Mouse (Mus musculus): ENCODE data around the gene Serpinb6c. TPM values are rescaled to one million over a fixed set of nuclear protein-coding genes. Genes with fewer than 3 reads are reported as not detected.
"Not testable (repeated sequence)": the region's sequence is repeated elsewhere in the genome, so short reads cannot be mapped to it uniquely, and the experiment has no call there.

Gene Serpinb6c
- not detected in 2 replicates for total RNA-seq (2017)

DNA sequence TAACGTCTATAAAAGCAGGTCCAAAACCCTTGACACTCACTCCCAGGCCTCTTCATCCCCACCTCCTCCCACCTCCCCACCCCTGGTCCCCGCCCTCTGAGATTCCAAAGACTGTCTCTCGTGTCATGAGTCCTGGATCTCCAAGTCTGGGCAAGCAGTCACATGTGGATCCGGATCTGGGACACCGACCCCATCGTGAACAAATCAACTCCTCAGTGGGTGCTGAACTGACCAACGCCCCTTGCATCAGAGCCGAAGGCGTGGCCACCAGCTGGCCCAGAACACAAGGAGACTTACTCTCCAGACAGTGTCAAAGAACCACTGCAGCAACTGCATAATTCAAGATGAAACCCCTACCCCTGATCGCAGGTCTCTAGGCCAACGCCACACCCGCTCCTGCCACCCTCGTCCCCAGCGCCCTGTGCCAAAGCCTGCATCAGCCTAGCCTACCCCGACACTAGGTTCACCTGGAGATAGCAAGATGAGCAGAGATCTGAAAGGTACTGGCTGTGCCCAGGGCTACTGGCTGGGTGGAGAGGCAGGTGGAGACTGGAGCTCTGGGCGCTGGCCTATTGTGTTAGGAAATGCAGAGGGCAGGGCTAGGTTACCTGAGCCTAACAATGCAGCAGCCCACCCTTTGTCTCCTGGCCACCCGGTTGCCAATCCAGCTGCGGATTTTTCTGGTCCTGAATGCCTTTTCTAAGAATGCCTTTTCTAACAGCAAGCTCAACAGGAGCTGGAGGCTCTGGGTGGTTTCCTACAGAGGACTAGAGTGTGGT is at the start of gene Serpinb6c:
Gene Serpinb6c (minus strand): TSS at position 533 of the 779 bp plus-strand sequence.
- no peak for ATAC-seq (replicated peaks; ENCODE audit: low read depth, poor library complexity, severe bottlenecking)

DNA sequence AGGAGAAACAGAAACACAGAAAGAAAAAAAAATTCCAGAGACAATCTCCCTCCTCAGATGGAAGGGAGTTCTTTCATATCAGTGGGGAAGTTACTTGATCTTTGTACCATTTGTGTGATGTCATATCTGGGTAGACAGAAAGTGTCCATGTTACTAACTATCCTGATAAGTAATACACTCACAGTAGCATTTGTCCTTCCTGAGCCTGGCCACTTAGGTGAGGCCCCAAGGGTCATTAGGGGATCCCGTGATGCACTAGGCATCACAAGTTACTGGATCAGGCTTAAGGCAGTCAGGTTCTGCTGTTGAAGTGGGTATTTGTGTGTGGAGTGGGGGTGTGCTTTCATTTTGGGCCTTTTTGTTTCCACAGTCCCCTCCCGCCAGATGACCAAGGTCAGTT is 47.4 kb upstream of the Serpinb6c start:
- ATAC-seq (replicated peaks; ENCODE audit: low read depth, poor library complexity, severe bottlenecking) = no peak

- ATAC-seq (replicated peaks; ENCODE audit: low read depth, poor library complexity, severe bottlenecking) = no peak
Measured at GRCm38 (mm10) chr13:33952075-33952449, 46.6 kb upstream of the Serpinb6c start.

DNA sequence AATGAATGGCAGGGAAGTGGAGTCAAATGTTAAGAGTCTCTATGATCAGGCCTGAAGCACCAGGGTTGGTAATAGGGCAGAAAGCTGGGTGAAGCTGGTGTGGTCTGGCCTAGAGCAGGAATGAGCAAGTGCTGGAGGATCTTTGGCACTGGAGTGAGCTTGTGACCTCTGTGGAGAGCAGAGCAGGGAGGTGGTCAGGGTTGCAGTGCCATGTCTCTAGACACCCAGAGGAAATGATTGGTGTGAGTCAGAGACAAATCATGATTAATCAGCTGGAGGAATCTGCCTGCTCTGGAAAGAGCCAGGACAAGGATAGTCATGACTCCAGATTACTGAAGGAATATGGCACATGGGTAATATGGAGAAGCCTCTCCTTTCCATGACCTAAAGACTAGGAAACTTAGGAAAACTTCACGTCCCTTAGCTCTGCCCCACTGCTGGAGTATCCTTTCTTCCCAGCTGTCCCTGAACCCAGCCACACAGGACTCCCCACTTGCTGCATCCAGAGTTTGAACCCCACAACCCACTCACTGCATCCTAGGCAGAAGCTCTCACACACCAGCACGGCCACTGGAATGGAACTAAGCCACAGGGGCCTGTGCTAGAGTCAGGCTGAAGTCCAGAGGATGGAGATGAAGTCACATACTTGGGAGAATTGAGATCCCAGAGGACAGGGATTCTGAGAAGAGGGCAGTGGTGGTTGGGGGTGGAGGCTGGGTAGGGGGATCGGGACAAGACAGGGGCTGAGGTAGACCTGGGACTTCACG is 46.0 kb upstream of the Serpinb6c start:
- no peak for ATAC-seq (replicated peaks; ENCODE audit: low read depth, poor library complexity, severe bottlenecking)

- ATAC-seq (replicated peaks; ENCODE audit: low read depth, poor library complexity, severe bottlenecking) = peak; percentile 50
Measured at GRCm38 (mm10) chr13:33942212-33942779, 36.8 kb upstream of the Serpinb6c start.

DNA sequence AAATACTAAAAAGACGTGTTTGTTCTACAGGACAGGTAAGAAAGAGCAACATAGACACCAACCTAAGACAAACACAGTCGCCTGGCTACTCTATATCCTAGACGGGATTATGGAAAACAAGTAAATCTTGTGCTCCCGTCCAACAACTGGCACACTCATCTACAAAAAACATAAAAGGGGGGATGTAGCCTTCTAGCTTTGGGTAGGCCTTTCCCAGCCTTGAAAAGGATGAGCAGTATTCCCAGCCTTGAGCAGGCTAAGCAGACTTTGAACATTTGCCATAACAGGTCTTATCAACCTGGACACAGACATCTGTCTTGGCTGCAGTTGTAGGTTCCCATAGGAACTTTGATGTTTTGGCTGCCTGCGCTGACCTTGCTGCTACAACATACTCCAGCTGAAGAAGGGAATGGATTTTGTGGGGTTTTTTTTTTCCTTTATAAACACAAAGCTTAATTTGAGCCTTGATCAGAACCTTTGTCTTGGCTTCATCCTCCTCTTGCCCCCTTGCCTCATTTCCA is 35.8 kb upstream of the Serpinb6c start:
- no peak for ATAC-seq (replicated peaks; ENCODE audit: low read depth, poor library complexity, severe bottlenecking)

GRCm38 (mm10) chr13:33937587-33937986 is 32.1 kb upstream of the Serpinb6c start:
- ATAC-seq (replicated peaks; ENCODE audit: low read depth, poor library complexity, severe bottlenecking) = not testable (repeated sequence)

- no peak for ATAC-seq (replicated peaks; ENCODE audit: low read depth, poor library complexity, severe bottlenecking)
Measured at GRCm38 (mm10) chr13:33937151-33937550, 31.6 kb upstream of the Serpinb6c start.

- peak; percentile 72 for ATAC-seq (replicated peaks; ENCODE audit: low read depth, poor library complexity, severe bottlenecking)
Measured at GRCm38 (mm10) chr13:33935465-33936181, 30.1 kb upstream of the Serpinb6c start.

- no peak for ATAC-seq (replicated peaks; ENCODE audit: low read depth, poor library complexity, severe bottlenecking)
Measured at GRCm38 (mm10) chr13:33934743-33935142, 29.2 kb upstream of the Serpinb6c start.

GRCm38 (mm10) chr13:33930912-33931311 is 25.4 kb upstream of the Serpinb6c start:
- no peak for ATAC-seq (replicated peaks; ENCODE audit: low read depth, poor library complexity, severe bottlenecking)

DNA sequence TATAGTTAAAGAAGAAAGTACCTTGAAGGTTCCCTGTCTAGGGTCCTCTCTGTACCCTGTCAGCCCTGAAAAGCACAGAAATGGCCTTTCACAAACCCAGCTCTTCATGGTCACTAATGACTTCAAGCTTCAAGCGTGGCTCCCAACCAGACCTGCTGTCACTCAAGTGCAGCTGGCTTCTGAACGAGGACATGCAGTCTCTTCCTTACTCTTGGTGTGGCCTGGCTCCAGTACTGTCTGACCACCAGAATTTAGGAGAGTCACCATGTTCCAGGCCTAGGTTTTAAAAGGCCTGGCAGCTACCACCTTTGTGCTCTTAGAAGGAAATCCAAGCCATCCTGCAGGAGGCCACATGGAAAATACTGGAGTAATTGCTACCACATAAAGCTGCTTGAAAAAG is 24.8 kb upstream of the Serpinb6c start:
- no peak for ATAC-seq (replicated peaks; ENCODE audit: low read depth, poor library complexity, severe bottlenecking)

DNA sequence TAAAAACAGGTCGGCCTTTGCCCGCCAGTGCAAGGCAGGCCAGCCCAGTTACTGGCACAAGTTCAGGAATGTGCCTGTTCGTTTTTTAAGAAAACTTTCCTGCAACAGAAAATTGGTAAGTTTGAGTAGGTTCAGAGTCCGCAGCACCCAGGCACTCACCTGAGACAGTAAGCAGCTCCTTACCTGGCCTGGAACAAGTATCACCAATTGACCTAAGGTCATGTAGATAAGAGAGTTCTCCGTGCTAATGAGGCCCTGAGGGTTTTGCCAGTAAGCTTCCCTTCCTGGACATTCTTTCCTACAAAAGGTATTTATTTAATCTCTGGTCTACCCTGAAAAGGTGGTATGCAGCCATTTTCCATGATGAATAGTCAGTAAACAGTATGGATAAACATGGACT is 16.2 kb upstream of the Serpinb6c start:
- ATAC-seq (replicated peaks; ENCODE audit: low read depth, poor library complexity, severe bottlenecking) = no peak

DNA sequence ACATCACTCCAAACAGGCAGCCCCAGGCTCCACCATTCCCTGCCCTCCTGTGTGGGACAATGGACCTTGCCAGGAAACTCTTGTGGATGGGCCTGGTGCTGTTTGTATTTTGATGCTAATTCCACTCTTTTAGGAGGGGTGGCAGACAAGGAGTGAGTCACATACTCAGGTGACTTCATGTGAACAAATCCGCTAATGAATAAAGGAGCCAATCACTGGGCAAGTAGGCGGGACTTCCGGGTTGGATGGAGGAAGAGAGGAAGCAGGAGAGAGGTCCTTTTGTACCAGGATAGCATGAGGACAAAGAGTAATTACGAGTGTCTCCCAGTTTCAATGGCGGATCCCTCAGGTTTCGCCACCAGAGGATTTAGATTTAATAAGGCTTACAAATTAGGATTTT is 15.5 kb upstream of the Serpinb6c start:
- no peak for ATAC-seq (replicated peaks; ENCODE audit: low read depth, poor library complexity, severe bottlenecking)

DNA sequence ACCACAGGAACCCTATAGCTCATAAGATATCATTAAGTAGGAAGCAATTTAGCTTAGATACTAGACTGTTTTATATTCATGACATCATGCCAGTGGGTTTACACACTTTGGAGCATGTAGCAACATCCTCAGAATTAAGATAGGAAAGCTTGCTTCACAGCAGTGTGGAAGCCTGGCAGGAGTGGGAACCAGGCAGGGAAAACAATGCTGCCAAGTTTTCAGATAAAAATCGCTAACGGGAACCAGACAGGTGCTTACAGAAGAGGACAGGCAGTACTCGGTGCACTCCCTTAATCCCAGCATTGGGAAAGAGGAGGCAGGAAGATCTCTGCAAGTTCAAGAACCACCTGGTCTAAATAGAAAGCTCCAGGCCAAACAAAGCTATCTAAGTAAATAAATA is 1.3 kb upstream of the Serpinb6c start:
- no peak for ATAC-seq (replicated peaks; ENCODE audit: low read depth, poor library complexity, severe bottlenecking)

DNA sequence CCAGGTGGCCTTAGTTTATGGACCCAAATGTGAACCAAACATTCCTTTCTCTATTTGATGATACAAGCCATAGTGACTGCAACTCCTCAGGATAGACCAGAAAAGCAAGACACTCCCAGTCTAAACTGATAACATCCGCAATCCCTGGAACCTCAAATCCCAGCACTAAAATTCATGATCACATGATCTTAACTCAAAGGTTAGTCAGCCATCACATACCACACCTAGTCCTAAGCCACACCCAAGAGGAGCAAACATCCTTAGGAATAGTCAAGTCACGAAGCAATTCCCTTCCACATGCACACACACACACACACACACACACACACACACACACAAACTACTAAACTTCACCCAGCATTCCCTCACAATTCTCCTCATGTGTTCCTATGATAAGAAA is 2.2 kb downstream of the Serpinb6c start:
- no peak for ATAC-seq (replicated peaks; ENCODE audit: low read depth, poor library complexity, severe bottlenecking)

GRCm38 (mm10) chr13:33894207-33894606 is 11.3 kb downstream of the Serpinb6c start:
- ATAC-seq (replicated peaks; ENCODE audit: low read depth, poor library complexity, severe bottlenecking) = peak; percentile 52; the same call in 1 of the 2 replicates

DNA sequence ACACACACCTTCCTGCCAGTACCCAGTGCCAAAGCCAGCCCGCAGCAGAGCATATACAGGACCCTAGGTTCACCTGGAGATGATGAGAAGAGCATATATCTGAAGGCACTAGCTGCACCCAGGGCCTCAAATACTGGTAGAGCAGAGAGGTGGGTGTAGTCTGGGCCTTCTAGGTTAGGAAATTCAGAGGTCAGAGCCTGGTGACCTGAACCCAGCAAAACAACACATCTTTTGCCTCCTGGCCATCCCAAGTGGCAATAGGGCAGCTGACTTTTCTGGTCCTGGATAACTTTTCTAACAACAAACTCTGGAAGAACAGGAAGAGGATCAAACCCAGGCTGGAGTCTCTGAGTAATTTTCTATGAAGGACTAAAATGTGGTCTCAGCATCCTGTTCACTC is 62.2 kb downstream of the Serpinb6c start, which contains the start of gene Serpinb6e:
Gene Serpinb6e (minus strand): TSS at position 101 of the 400 bp plus-strand sequence.
- ATAC-seq (replicated peaks; ENCODE audit: low read depth, poor library complexity, severe bottlenecking) = no peak

DNA sequence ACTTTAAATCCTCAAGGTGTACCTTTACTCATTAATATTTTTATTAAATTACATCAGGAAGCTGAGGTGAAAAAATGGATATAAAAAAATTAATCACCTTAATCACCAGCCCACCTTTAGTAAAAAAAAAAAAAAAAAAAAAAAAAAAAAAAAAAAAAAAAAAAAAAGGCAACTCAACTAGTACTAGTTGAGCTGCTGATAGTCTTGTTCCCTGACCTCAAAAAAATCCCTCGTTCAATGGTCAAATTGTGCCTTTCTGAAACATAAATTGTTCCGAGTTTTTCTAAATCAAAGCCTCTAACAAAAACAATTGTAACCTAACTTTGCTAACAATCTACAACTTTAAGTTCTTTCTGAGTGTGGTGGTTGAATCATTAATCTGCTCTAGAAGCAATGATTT is 74.8 kb downstream of the Serpinb6c start:
- no peak for ATAC-seq (replicated peaks; ENCODE audit: low read depth, poor library complexity, severe bottlenecking)
